Mouse (Mus musculus): Measurements from ENCODE around the gene Slit2. TPM values are rescaled to one million over a fixed set of nuclear protein-coding genes. Genes with fewer than 3 reads are reported as not detected.

Slit2 gene
- polyA plus RNA-seq, 1 experiment from 2014 or later: 16.9 TPM

GRCm38 (mm10) chr5:48277561-48277960 lies 294.6 kb downstream of the Slit2 start:
- H3K27ac ChIP-seq: no peak overlapping the region
- H3K4me2 ChIP-seq: no peak overlapping the region
- no peak overlapping the region for H3K9ac ChIP-seq
- no peaks in the 10 kb centered on the region for H3K27me3 ChIP-seq
- ATAC-seq: no peak
- H3K9me3 ChIP-seq (replicated peaks): no peaks in the 10 kb centered on the region
- H3K36me3 ChIP-seq (ENCODE audit: poor library complexity, severe bottlenecking): 0 out of 2 replicates have a peak, but pooled peaks cover 6% of the 10 kb centered on the region
- H3K4me3 ChIP-seq: no peak overlapping the region
- H3K4me1 ChIP-seq: no peaks in the 10 kb centered on the region
- 29% methylated on average over 4 of the region's 4 CpGs for WGBS

- H3K4me2 ChIP-seq: no peak overlapping the region
- H3K9me3 ChIP-seq (replicated peaks): no peaks in the 10 kb centered on the region
- no peaks in the 10 kb centered on the region for H3K27me3 ChIP-seq
- H3K36me3 ChIP-seq (ENCODE audit: poor library complexity, severe bottlenecking): peaks cover 23% of the 10 kb centered on the region
- no peak for ATAC-seq
- 93% methylated on average over 3 of the region's 3 CpGs for WGBS
- no peak overlapping the region for H3K4me3 ChIP-seq
- H3K27ac ChIP-seq: no peak overlapping the region
- H3K4me1 ChIP-seq: no peaks in the 10 kb centered on the region
- no peak overlapping the region for H3K9ac ChIP-seq
Observed at GRCm38 (mm10) chr5:48301186-48301585, 318.2 kb downstream of the Slit2 start.

GRCm38 (mm10) chr5:48315057-48315602 lies 332.2 kb downstream of the Slit2 start:
- no peak for ATAC-seq

GRCm38 (mm10) chr5:48320597-48320996 lies 337.7 kb downstream of the Slit2 start:
- Histone ChIP-seq H3K27me3 (no peaks in the 10 kb centered on the region), H3K36me3 (ENCODE audit: poor library complexity, severe bottlenecking) (no peaks in the 10 kb centered on the region), H3K4me1 (no peaks in the 10 kb centered on the region), H3K9me3 (replicated peaks) (no peaks in the 10 kb centered on the region), H3K4me3 (no peak overlapping the region), H3K9ac (no peak overlapping the region), H3K27ac (no peak overlapping the region), H3K4me2 (no peak overlapping the region)
- no peak for ATAC-seq
- WGBS: 73% methylated on average over 4 of the region's 4 CpGs

More at GRCm38 (mm10) chr5:48315057-48315602, 332.2 kb downstream of the Slit2 start:
- WGBS: 87% methylated on average over 6 of the region's 6 CpGs
- Histone ChIP-seq H3K4me2 (no peak overlapping the region), H3K9ac (no peak overlapping the region), H3K27ac (no peak overlapping the region), H3K4me1 (no peaks in the 10 kb centered on the region), H3K9me3 (replicated peaks) (no peaks in the 10 kb centered on the region), H3K4me3 (no peak overlapping the region), H3K36me3 (ENCODE audit: poor library complexity, severe bottlenecking) (no peaks in the 10 kb centered on the region), H3K27me3 (no peaks in the 10 kb centered on the region)

GRCm38 (mm10) chr5:48326221-48326620 lies 343.3 kb downstream of the Slit2 start:
- no peak for ATAC-seq
- Histone ChIP-seq H3K27me3 (no peaks in the 10 kb centered on the region), H3K4me2 (no peak overlapping the region), H3K9me3 (replicated peaks) (no peaks in the 10 kb centered on the region), H3K4me1 (no peaks in the 10 kb centered on the region), H3K27ac (no peak overlapping the region), H3K9ac (no peak overlapping the region), H3K36me3 (ENCODE audit: poor library complexity, severe bottlenecking) (no peaks in the 10 kb centered on the region), H3K4me3 (no peak overlapping the region)

- H3K4me3 ChIP-seq: no peak within 1 kb of the TSS
- no peak for ATAC-seq
- H3K36me3 ChIP-seq (ENCODE audit: poor library complexity, severe bottlenecking): no peaks in the 10 kb centered on the region
- no peak within 1 kb of the TSS for H3K9ac ChIP-seq
- H3K27me3 ChIP-seq: no peaks in the 10 kb centered on the region
- H3K27ac ChIP-seq: no peak within 1 kb of the TSS
- H3K9me3 ChIP-seq (replicated peaks): no peaks in the 10 kb centered on the region
- WGBS: 96% methylated on average over 8 of the region's 8 CpGs
- no peak within 1 kb of the TSS for H3K4me2 ChIP-seq
- no peaks in the 10 kb centered on the region for H3K4me1 ChIP-seq
Observed at GRCm38 (mm10) chr5:48327652-48328051, 344.7 kb downstream of the Slit2 start, which contains the start of gene 5730480H06Rik. 5730480H06Rik (plus strand) TSS chr5:48327952.

GRCm38 (mm10) chr5:48329751-48330150 lies 346.8 kb downstream of the Slit2 start:
- no peaks in the 10 kb centered on the region for H3K9me3 ChIP-seq (replicated peaks)
- H3K27me3 ChIP-seq: no peaks in the 10 kb centered on the region
- WGBS: 95% methylated on average over 2 of the region's 2 CpGs
- no peaks in the 10 kb centered on the region for H3K4me1 ChIP-seq
- no peak overlapping the region for H3K27ac ChIP-seq
- no peak overlapping the region for H3K9ac ChIP-seq
- ATAC-seq: no peak
- H3K4me3 ChIP-seq: no peak overlapping the region
- H3K4me2 ChIP-seq: no peak overlapping the region
- no peaks in the 10 kb centered on the region for H3K36me3 ChIP-seq (ENCODE audit: poor library complexity, severe bottlenecking)

GRCm38 (mm10) chr5:48330817-48331216 lies 347.9 kb downstream of the Slit2 start:
- Histone ChIP-seq H3K36me3 (ENCODE audit: poor library complexity, severe bottlenecking) (no peaks in the 10 kb centered on the region), H3K4me2 (no peak overlapping the region), H3K27ac (no peak overlapping the region), H3K9me3 (replicated peaks) (no peaks in the 10 kb centered on the region), H3K4me3 (no peak overlapping the region), H3K27me3 (no peaks in the 10 kb centered on the region), H3K9ac (no peak overlapping the region), H3K4me1 (no peaks in the 10 kb centered on the region)
- 91% methylated on average over 2 of the region's 2 CpGs for WGBS
- ATAC-seq: no peak

GRCm38 (mm10) chr5:48331441-48331840 lies 348.5 kb downstream of the Slit2 start:
- ATAC-seq: no peak
- Histone ChIP-seq H3K9me3 (replicated peaks) (no peaks in the 10 kb centered on the region), H3K4me1 (no peaks in the 10 kb centered on the region), H3K36me3 (ENCODE audit: poor library complexity, severe bottlenecking) (no peaks in the 10 kb centered on the region), H3K9ac (no peak overlapping the region), H3K4me3 (no peak overlapping the region), H3K27me3 (no peaks in the 10 kb centered on the region), H3K4me2 (no peak overlapping the region), H3K27ac (no peak overlapping the region)
- 86% methylated on average over 5 of the region's 5 CpGs for WGBS

- no peak overlapping the region for H3K4me2 ChIP-seq
- H3K9me3 ChIP-seq (replicated peaks): no peaks in the 10 kb centered on the region
- no peak overlapping the region for H3K27ac ChIP-seq
- no peak overlapping the region for H3K9ac ChIP-seq
- no peak for ATAC-seq
- no peak overlapping the region for H3K4me3 ChIP-seq
- no peaks in the 10 kb centered on the region for H3K36me3 ChIP-seq (ENCODE audit: poor library complexity, severe bottlenecking)
- 95% methylated on average over 3 of the region's 3 CpGs for WGBS
- H3K4me1 ChIP-seq: no peaks in the 10 kb centered on the region
- no peaks in the 10 kb centered on the region for H3K27me3 ChIP-seq
Observed at GRCm38 (mm10) chr5:48333407-48333806, 350.5 kb downstream of the Slit2 start.

GRCm38 (mm10) chr5:48333884-48334513 lies 351.1 kb downstream of the Slit2 start:
- no peaks in the 10 kb centered on the region for H3K9me3 ChIP-seq (replicated peaks)
- H3K4me2 ChIP-seq: no peak overlapping the region
- no peaks in the 10 kb centered on the region for H3K27me3 ChIP-seq
- no peaks in the 10 kb centered on the region for H3K36me3 ChIP-seq (ENCODE audit: poor library complexity, severe bottlenecking)
- WGBS: 50% methylated on average over 9 of the region's 9 CpGs
- H3K9ac ChIP-seq: no peak overlapping the region
- no peak overlapping the region for H3K27ac ChIP-seq
- no peak overlapping the region for H3K4me3 ChIP-seq
- H3K4me1 ChIP-seq: no peaks in the 10 kb centered on the region
- ATAC-seq: no peak

- Histone ChIP-seq H3K36me3 (ENCODE audit: poor library complexity, severe bottlenecking) (no peaks in the 10 kb centered on the region), H3K9ac (no peak overlapping the region), H3K4me3 (no peak overlapping the region), H3K4me2 (no peak overlapping the region), H3K27me3 (no peaks in the 10 kb centered on the region), H3K4me1 (no peaks in the 10 kb centered on the region), H3K9me3 (replicated peaks) (no peaks in the 10 kb centered on the region), H3K27ac (no peak overlapping the region)
- 41% methylated on average over 7 of the region's 7 CpGs for WGBS
- no peak for ATAC-seq
Observed at GRCm38 (mm10) chr5:48340808-48341433, 358.0 kb downstream of the Slit2 start.

All from forebrain, embryonic 13.5 days (tissue).